Mouse (Mus musculus) CH12.LX (cell line): Measurements from ENCODE around the gene Igfals. TPM values are rescaled to one million over a fixed set of nuclear protein-coding genes. Genes with fewer than 3 reads are reported as not detected.

Experiments
- DNase-seq: peaks from one replicate; pipeline ENCODE4 v3.0.0-alpha.2; 2013; ENCODE audit errors: extremely low read depth
- H3K27ac ChIP-seq: 2 replicates; pipeline ENCODE4 v1.5.1; 2012; ENCODE audit warnings: low read depth, mild to moderate bottlenecking, control low read depth, moderate library complexity; ENCODE audit not compliant: insufficient read depth
- H3K27me3 ChIP-seq: replicated peaks from 2 replicates; pipeline ENCODE3; 2012; ENCODE audit warnings: inconsistent platforms
- H3K36me3 ChIP-seq, 2 experiments: replicated peaks in 1 of 2; 2 replicates each; pipeline versions ENCODE3 to v1.6.1; 2012; ENCODE audit warnings: inconsistent platforms in 1 of 2, low read length in 1 of 2, mild to moderate bottlenecking in 1 of 2, mixed read lengths in 1 of 2, moderate library complexity in 1 of 2; ENCODE audit not compliant: control insufficient read depth in 1 of 2, insufficient read depth in 1 of 2
- H3K4me1 ChIP-seq, 2 experiments: 2 replicates each; pipeline ENCODE4 v1.6.1; 2012; ENCODE audit warnings: inconsistent platforms in 1 of 2, moderate library complexity in 1 of 2; ENCODE audit not compliant: insufficient read depth in 2 of 2, control insufficient read depth in 1 of 2
- H3K4me2 ChIP-seq: 2 replicates; pipeline ENCODE4 v1.6.1; 2012; ENCODE audit warnings: low read depth, mild to moderate bottlenecking, control low read depth; ENCODE audit not compliant: poor library complexity, insufficient read depth, severe bottlenecking
- H3K4me3 ChIP-seq, 3 experiments: fragments of 150-350 bp in 1 of 3; sonication (generic) in 1 of 3; replicated peaks in 1 of 3; 2 replicates each; pipeline versions ENCODE3 to v1.5.1; 2011 to 2012; ENCODE audit warnings: low read depth in 2 of 3, low read length in 2 of 3, mild to moderate bottlenecking in 2 of 3, moderate library complexity in 2 of 3, control low read depth in 1 of 3, improper control_type of control experiment in 1 of 3, inconsistent platforms in 1 of 3, mixed read lengths in 1 of 3; ENCODE audit not compliant: poor library complexity in 1 of 3
- H3K79me2 ChIP-seq: replicated peaks from 2 replicates; pipeline ENCODE4 v1.6.1; 2012; ENCODE audit warnings: mild to moderate bottlenecking, moderate library complexity; ENCODE audit not compliant: control insufficient read depth, poor library complexity, insufficient read depth, severe bottlenecking; ENCODE audit errors: extremely low read depth
- H3K9ac ChIP-seq: 2 replicates; pipeline ENCODE4 v1.6.1; 2012; ENCODE audit warnings: low read depth, mild to moderate bottlenecking, control low read depth, moderate library complexity; ENCODE audit not compliant: insufficient read depth
- H3K9me3 ChIP-seq: replicated peaks from 2 replicates; pipeline ENCODE3; 2012; ENCODE audit warnings: low read length, inconsistent platforms, mixed read lengths
- BHLHE40 ChIP-seq: IDR thresholded peaks from 2 replicates; pipeline ENCODE4 v1.6.1; 2011; ENCODE audit warnings: mild to moderate bottlenecking, low read depth, low read length, improper control_type of control experiment
- CHD1 ChIP-seq: IDR thresholded peaks from 2 replicates; pipeline ENCODE4 v1.6.1; 2012; ENCODE audit warnings: low read depth, low read length, improper control_type of control experiment, inconsistent platforms
- CHD2 ChIP-seq: IDR thresholded peaks from 2 replicates; pipeline ENCODE4 v1.6.1; 2011; ENCODE audit warnings: low read length, improper control_type of control experiment
- CTCF ChIP-seq, 2 experiments: IDR thresholded peaks in 1 of 2; conservative IDR thresholded peaks in 1 of 2; 2 replicates each; pipeline ENCODE4 v1.5.1; 2011 to 2012; ENCODE audit warnings: low read depth in 2 of 2, low read length in 2 of 2, improper control_type of control experiment in 1 of 2, inconsistent platforms in 1 of 2, mild to moderate bottlenecking in 1 of 2, moderate library complexity in 1 of 2
- EP300 ChIP-seq: IDR thresholded peaks from 2 replicates; pipeline ENCODE4 v1.6.1; 2011; ENCODE audit warnings: low read length, improper control_type of control experiment
- ETS1 ChIP-seq: conservative IDR thresholded peaks from 2 replicates; pipeline ENCODE4 v1.6.1; 2012; ENCODE audit warnings: low read depth, mild to moderate bottlenecking, inconsistent platforms, low read length, improper control_type of control experiment, moderate library complexity
- GABPA ChIP-seq: IDR thresholded peaks from 2 replicates; pipeline ENCODE4 v1.6.1; 2012; ENCODE audit warnings: low read depth, low read length, improper control_type of control experiment, inconsistent platforms; ENCODE audit not compliant: insufficient replicate concordance
- IRF4 ChIP-seq: IDR thresholded peaks from 2 replicates; pipeline ENCODE4 v1.6.1; 2014; ENCODE audit warnings: low read depth, mild to moderate bottlenecking, inconsistent platforms, low read length, improper control_type of control experiment
- JUN ChIP-seq: IDR thresholded peaks from 2 replicates; pipeline ENCODE4 v1.6.1; 2011; ENCODE audit warnings: low read depth, mild to moderate bottlenecking, low read length, improper control_type of control experiment, moderate library complexity; ENCODE audit not compliant: insufficient read depth
- JUND ChIP-seq: conservative IDR thresholded peaks from 2 replicates; pipeline ENCODE4 v1.6.1; 2011; ENCODE audit warnings: low read depth, low read length, improper control_type of control experiment
- KAT2A ChIP-seq: IDR thresholded peaks from 2 replicates; pipeline ENCODE4 v1.6.1; 2012; ENCODE audit warnings: low read length, improper control_type of control experiment, inconsistent platforms; ENCODE audit not compliant: insufficient replicate concordance
- MAX ChIP-seq: IDR thresholded peaks from 2 replicates; pipeline ENCODE4 v1.6.1; 2011; ENCODE audit warnings: low read length, improper control_type of control experiment
- MAZ ChIP-seq: IDR thresholded peaks from 2 replicates; pipeline ENCODE4 v1.6.1; 2012; ENCODE audit warnings: low read depth, mild to moderate bottlenecking, inconsistent platforms, low read length, improper control_type of control experiment, moderate library complexity
- MEF2A ChIP-seq: IDR thresholded peaks from 2 replicates; pipeline ENCODE4 v1.6.1; 2014; ENCODE audit warnings: low read depth, mild to moderate bottlenecking, inconsistent platforms, low read length, improper control_type of control experiment, borderline replicate concordance
- MXI1 ChIP-seq: IDR thresholded peaks from 2 replicates; pipeline ENCODE4 v1.6.1; 2011; ENCODE audit warnings: mild to moderate bottlenecking, low read depth, low read length, improper control_type of control experiment
- NRF1 ChIP-seq: IDR thresholded peaks from 2 replicates; pipeline ENCODE4 v1.6.1; 2014; ENCODE audit warnings: low read depth, mild to moderate bottlenecking, inconsistent platforms, low read length, improper control_type of control experiment, moderate library complexity
- PAX5 ChIP-seq: IDR thresholded peaks from 2 replicates; pipeline ENCODE4 v1.6.1; 2012; ENCODE audit warnings: low read length, inconsistent platforms, mixed read lengths
- POLR2AphosphoS2 ChIP-seq: IDR thresholded peaks from 2 replicates; pipeline ENCODE4 v1.6.1; 2011; ENCODE audit warnings: low read depth, low read length, improper control_type of control experiment
- RCOR1 ChIP-seq: conservative IDR thresholded peaks from 2 replicates; pipeline ENCODE4 v1.6.1; 2012; ENCODE audit warnings: low read depth, mild to moderate bottlenecking, inconsistent platforms, low read length, improper control_type of control experiment
- SIN3A ChIP-seq: IDR thresholded peaks from 2 replicates; pipeline ENCODE4 v1.6.1; 2012; ENCODE audit warnings: low read length, improper control_type of control experiment, inconsistent platforms
- TBP ChIP-seq: conservative IDR thresholded peaks from 2 replicates; pipeline ENCODE4 v1.6.1; 2011; ENCODE audit warnings: low read depth, low read length, improper control_type of control experiment
- TCF12 ChIP-seq: IDR thresholded peaks from 2 replicates; pipeline ENCODE4 v1.6.1; 2014; ENCODE audit warnings: low read depth, mild to moderate bottlenecking, inconsistent platforms, low read length, improper control_type of control experiment
- UBTF ChIP-seq: IDR thresholded peaks from 2 replicates; pipeline ENCODE4 v1.6.1; 2012; ENCODE audit warnings: low read depth, mild to moderate bottlenecking, inconsistent platforms, low read length, improper control_type of control experiment, moderate library complexity
- USF2 ChIP-seq: conservative IDR thresholded peaks from 2 replicates; pipeline ENCODE4 v1.6.1; 2011; ENCODE audit warnings: low read depth, low read length, improper control_type of control experiment
- ZC3H11A ChIP-seq: IDR thresholded peaks from 2 replicates; pipeline ENCODE4 v1.6.1; 2012; ENCODE audit warnings: low read depth, mild to moderate bottlenecking, inconsistent platforms, low read length, improper control_type of control experiment
- ZKSCAN1 ChIP-seq: IDR thresholded peaks from 2 replicates; pipeline ENCODE4 v1.6.1; 2012; ENCODE audit warnings: low read depth, inconsistent platforms, low read length, improper control_type of control experiment, borderline replicate concordance
- dilution Hi-C: fragments of 300-500 bp; cut with MboI; formaldehyde crosslinking; loops from 2 replicates; pipeline ENCODE4 v1.14.3; 2020; ENCODE audit warnings: low sequenced_read_pairs; ENCODE audit not compliant: extremely low pct_unique_long_range_greater_than_20kb, extremely low pct_ligation_motif_present
- in situ Hi-C: fragments of 300-500 bp; cut with MboI; formaldehyde crosslinking; loops from 3 replicates; pipeline ENCODE4 v1.14.3; 2019; ENCODE audit warnings: low sequenced_read_pairs, low pct_ligation_motif_present, low pct_unique_long_range_greater_than_20kb, mixed read lengths
- polyA plus RNA-seq: library from polyadenylated mRNA; unstranded; fragments of >175 nt; gene quantifications from 2 replicates; pipeline ENCODE4 v1.2.1, GENCODE M21; 2012; ENCODE audit warnings: low read depth; ENCODE audit not compliant: insufficient read length
- total RNA-seq, 2 experiments: library from RNA; depleted of rRNA; stranded (reverse); fragments of 300-350 nt in 1 of 2; fragments of >200 nt in 1 of 2; gene quantifications; 2 replicates each; pipeline ENCODE4 v1.2.3; 2012 to 2014

The Igfals gene
- total and polyA plus RNA-seq, 3 experiments = 5.0 to 9.8 (median 6.3) TPM

GRCm38 (mm10) chr17:24817503-24817902 lies 48.3 kb upstream of the Igfals start (continued):
- TF ChIP-seq RCOR1 (no peak), NRF1 (no peak), MAZ (no peak), PAX5 (no peak), POLR2AphosphoS2 (no peak), CHD1 (no peak), ZC3H11A (no peak)
- TF ChIP-seq, all 38 proteins: peak for 6

DNA sequence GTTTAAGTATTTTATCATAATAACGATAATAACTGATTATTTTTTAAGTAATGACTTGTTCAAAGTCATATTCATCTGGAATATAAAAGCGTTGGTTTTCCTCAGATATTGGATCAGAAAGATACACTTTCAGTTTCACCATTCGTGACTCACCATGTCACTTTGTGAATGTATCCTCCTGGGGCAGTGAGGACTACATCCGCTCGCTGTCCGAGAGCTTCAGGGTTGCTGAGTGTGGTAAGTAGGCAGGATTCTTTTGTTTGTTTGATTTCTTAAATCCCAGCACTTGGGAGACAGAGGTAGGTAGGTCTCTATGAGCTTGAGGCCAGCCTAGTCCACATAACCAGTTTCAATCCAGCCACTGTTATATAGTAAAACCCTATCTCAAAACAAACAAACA lies 47.6 kb upstream of the Igfals start:
- DNase-seq = peak; percentile 33
- dilution Hi-C loops = no loop called here
- H3K9me3 ChIP-seq = no peaks in the 10 kb centered on the region
- 0 out of 4 replicates have a peak, but pooled peaks cover 0 to 3% of the 10 kb centered on the region in 2 experiments for H3K4me1 ChIP-seq
- peaks cover 23% of the 10 kb centered on the region for H3K27me3 ChIP-seq
- H3K4me2 ChIP-seq = peak overlapping the region; percentile 35; the same call in 1 of the 2 replicates
- no peaks in the 10 kb centered on the region for H3K79me2 ChIP-seq
- H3K9ac ChIP-seq = no peak overlapping the region
- H3K27ac ChIP-seq = no peak overlapping the region
- peak overlapping the region in 1 of 3 experiments; percentile 0 for H3K4me3 ChIP-seq
- in situ Hi-C loops = no loop called here
- H3K36me3 ChIP-seq = no peaks in the 10 kb centered on the region
- no peak for TF ChIP-seq CTCF (conservative IDR thresholded peaks at IDR 0.05 in 1 of 2, IDR thresholded peaks at IDR 0.05 in 1 of 2; ENCODE audit: low read depth in 2 of 2, low read length in 2 of 2)
- no peak for TF ChIP-seq TCF12
- TF ChIP-seq UBTF = no peak
- peak; percentile 70 for TF ChIP-seq IRF4
- TF ChIP-seq GABPA = no peak
- 0 out of 2 replicates have a peak, but pooled peaks have one; percentile 34 for TF ChIP-seq MEF2A
- TF ChIP-seq EP300 = peak; percentile 63
- TF ChIP-seq MAX = no peak
- TF ChIP-seq ZKSCAN1 = no peak
- no peak for TF ChIP-seq JUND
- TF ChIP-seq CHD2 = no peak
- no peak for TF ChIP-seq KAT2A
- TF ChIP-seq PAX5 = no peak
- TF ChIP-seq TBP = no peak
- peak; percentile 51 for TF ChIP-seq BHLHE40
- peak; percentile 49; the same call in 1 of the 2 replicates for TF ChIP-seq MXI1
- TF ChIP-seq POLR2AphosphoS2 = no peak
- TF ChIP-seq USF2 = no peak
- TF ChIP-seq ZC3H11A = no peak
- TF ChIP-seq ETS1 = peak; percentile 44
- TF ChIP-seq CHD1 = no peak
- 0 out of 2 replicates have a peak, but pooled peaks have one; percentile 16 for TF ChIP-seq JUN
- peak; percentile 53; the same call in 1 of the 2 replicates for TF ChIP-seq SIN3A
